Mouse (Mus musculus) left cerebral cortex, adult 8-10 months (tissue): ENCODE data around the gene Masp1. TPM values are rescaled to one million over a fixed set of nuclear protein-coding genes. Genes with fewer than 3 reads are reported as not detected.
A peak's percentile ranks its signal among the peaks of the same experiment; 100 is the strongest.

ENCODE experiments used
- DNase-seq, 2 experiments: peaks; one replicate each; pipeline ENCODE4 v3.0.0; 2022; ENCODE audit warnings: low spot score in 2 of 2
- total RNA-seq, 4 experiments: library from RNA; stranded (reverse); gene quantifications; 2 replicates each; pipeline ENCODE4 v1.2.4; 2022

Gene Masp1
- total RNA-seq, result 10 to 100 TPM; 12.6 to 13.8 (median 13.4) TPM

GRCm38 (mm10) chr16:23520235-23520871 is at the start of gene Masp1, which contains the start of gene Rtp4:
Masp1 (minus strand) TSS chr16:23520815.
Rtp4 (plus strand) TSS chr16:23520291.
- no peak for DNase-seq

- DNase-seq, result no peak
These were observed 47.8 kb upstream of the Masp1 start for GRCm38 (mm10) chr16:23568369-23568958.

GRCm38 (mm10) chr16:23557669-23558068 is 37.1 kb upstream of the Masp1 start:
- no peak for DNase-seq

GRCm38 (mm10) chr16:23557195-23557594 is 36.6 kb upstream of the Masp1 start:
- DNase-seq, result no peak

- DNase-seq, result no peak
These were observed 34.1 kb upstream of the Masp1 start for GRCm38 (mm10) chr16:23554673-23555072.

GRCm38 (mm10) chr16:23550981-23551582 is 30.5 kb upstream of the Masp1 start:
- DNase-seq, result no peak

GRCm38 (mm10) chr16:23550346-23550980 is 29.8 kb upstream of the Masp1 start:
- DNase-seq, result peak; percentile 32 to 34

GRCm38 (mm10) chr16:23547783-23548182 is 27.2 kb upstream of the Masp1 start:
- no peak for DNase-seq

- DNase-seq, result no peak
These were observed 23.7 kb upstream of the Masp1 start for GRCm38 (mm10) chr16:23544361-23544760.

- no peak for DNase-seq
These were observed 22.3 kb upstream of the Masp1 start for GRCm38 (mm10) chr16:23542866-23543265.

- no peak for DNase-seq
These were observed 20.4 kb upstream of the Masp1 start for GRCm38 (mm10) chr16:23541046-23541445.

GRCm38 (mm10) chr16:23533707-23534106 is 13.1 kb upstream of the Masp1 start:
- DNase-seq, result no peak

GRCm38 (mm10) chr16:23529186-23529585 is 8.6 kb upstream of the Masp1 start:
- DNase-seq, result no peak

GRCm38 (mm10) chr16:23522081-23522480 is 1.5 kb upstream of the Masp1 start:
- no peak for DNase-seq

- DNase-seq, result no peak
These were observed 477 bp upstream of the Masp1 start for GRCm38 (mm10) chr16:23521092-23521491.

- no peak for DNase-seq
These were observed 844 bp downstream of the Masp1 start for GRCm38 (mm10) chr16:23519771-23520170.

- DNase-seq, result no peak
These were observed 1.8 kb downstream of the Masp1 start for GRCm38 (mm10) chr16:23518567-23519369.

GRCm38 (mm10) chr16:23517754-23518566 is 2.7 kb downstream of the Masp1 start:
- DNase-seq, result no peak

- DNase-seq, result no peak
These were observed 3.4 kb downstream of the Masp1 start for GRCm38 (mm10) chr16:23517230-23517629.

- no peak for DNase-seq
These were observed 4.0 kb downstream of the Masp1 start for GRCm38 (mm10) chr16:23516606-23517005.

- DNase-seq, result no peak
These were observed 4.8 kb downstream of the Masp1 start for GRCm38 (mm10) chr16:23515766-23516165.
